Mouse (Mus musculus) retina, postnatal 7 days (tissue): Measurements from ENCODE around the gene Tmem218.

Experiments
- DNase-seq: peaks from one replicate; pipeline ENCODE4 v3.0.0-alpha.2; 2012; ENCODE audit warnings: low read depth, low spot score

Tmem218 gene

GRCm38 (mm10) chr9:37207929-37208411 is at the start of gene Tmem218:
Tmem218 (plus strand) TSS chr9:37208223.
- peak; percentile 98 for DNase-seq

DNA sequence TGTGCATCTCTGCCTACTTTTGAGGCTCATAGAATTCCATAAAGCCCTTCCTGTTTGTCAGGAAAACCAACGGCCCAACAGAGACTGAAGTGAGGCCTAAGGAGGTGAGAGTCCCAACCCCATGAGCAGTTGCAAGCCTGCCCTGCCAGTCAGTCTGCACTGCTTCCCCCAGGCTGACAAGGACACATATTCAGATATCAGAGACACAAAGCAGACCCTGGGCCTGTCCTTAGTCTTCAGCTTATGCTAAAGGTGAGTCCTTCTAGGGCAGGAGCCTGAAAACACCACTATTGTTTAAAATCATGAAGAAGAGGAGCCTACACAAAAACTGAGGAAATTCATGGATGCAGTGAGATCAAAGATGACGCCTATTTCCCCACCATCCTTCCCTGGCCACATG is 47.3 kb upstream of the Tmem218 start:
- DNase-seq: no peak

GRCm38 (mm10) chr9:37166899-37167298 is 41.1 kb upstream of the Tmem218 start:
- no peak for DNase-seq

DNA sequence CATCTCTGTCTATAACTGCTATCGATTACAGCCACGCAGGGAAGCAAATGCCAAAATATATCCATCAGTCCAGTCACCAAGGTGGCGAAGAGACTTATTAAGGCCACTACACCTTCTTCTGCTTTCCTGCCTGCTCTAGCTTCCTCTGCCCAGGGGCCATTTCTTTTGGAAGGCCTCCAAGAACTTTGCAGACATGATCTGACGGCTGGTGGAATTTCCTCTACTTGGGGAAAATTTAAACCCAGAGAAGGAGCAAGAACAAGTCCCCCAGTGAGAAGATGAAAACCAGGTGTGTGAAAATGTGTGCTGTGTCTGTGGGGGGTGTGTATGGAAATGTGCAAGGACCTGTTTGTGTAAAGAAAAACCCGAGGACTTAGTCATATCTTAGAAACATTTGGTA is 34.6 kb upstream of the Tmem218 start:
- DNase-seq: no peak

DNA sequence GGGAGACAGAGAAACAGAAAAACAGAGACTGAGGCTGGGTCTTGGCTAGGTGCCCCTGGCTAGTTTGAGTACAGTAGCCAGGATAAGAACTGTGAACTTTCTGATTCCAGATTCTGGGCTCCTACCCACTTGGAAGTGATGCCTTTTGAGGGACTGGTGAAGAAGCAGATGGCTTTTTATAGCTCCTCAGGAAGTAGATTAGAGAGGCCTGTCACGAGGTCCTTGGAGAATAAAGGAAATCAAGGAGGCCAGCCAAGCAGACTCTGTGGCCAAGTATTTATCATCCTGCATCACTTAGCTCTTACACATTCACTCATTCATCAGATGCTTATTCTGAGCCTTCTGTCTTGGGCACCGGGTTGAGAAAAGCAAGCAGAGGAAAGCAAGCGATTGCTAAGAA is 32.0 kb upstream of the Tmem218 start:
- no peak for DNase-seq

- DNase-seq: peak; percentile 36
Observed at GRCm38 (mm10) chr9:37177107-37177506, 30.9 kb upstream of the Tmem218 start.

DNA sequence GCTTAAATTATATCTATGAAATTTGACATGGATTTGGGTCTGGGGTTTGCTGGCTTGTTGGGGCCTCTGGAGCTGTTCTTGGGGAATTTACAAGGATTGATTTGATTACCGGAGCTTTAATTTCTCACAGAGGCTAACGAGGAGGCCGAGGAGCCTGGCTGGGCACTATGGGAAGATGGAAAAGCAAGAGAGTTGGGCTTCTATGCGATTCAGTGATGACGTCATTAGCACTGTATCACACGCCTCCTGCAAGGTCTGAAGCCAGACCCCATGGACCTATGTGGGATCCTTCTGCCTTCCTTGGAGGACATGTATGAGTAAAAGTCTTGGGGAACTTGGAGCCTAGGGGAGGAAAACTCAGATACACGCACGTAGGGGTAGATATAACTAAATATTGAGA is 30.5 kb upstream of the Tmem218 start:
- DNase-seq: no peak

DNA sequence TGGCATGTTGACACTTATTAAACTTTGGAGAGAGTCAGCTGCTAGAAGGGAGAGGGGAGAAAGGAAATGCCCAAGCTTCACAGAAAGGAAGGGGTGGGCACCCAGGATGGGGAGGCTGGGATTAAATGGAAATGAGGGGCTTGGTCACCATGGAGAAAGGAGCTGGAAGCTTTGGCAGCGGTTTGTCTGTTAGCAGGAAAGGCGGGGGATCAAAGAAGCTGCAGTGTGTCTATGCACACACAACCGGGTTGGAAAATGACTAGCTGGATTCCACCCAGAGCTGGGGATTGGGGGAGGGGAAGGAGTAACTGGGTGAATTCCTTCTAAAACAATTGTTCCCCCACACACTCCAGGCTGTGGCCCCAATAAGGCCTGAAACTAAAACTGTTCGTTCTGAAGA is 29.1 kb upstream of the Tmem218 start:
- DNase-seq: no peak

- DNase-seq: no peak
Observed at GRCm38 (mm10) chr9:37179596-37179995, 28.4 kb upstream of the Tmem218 start.

DNA sequence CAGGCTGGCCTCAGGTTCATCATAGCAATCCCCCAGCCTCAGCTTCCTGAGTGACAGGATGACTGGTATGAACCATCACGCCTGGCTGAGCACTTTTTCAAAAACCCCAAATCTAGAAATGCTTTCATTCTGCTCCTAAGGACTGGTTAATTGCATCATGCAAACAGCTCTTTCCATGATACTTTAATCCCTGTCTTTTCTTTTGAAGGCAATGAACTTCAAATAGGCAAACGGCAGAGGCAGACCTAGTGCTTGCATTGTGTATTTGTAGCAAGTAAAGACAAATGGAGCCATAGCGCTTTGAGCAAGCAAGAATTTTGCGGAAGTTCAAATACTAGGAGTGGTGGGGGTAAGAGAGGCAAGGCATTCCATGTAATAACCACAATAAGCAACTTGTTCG is 26.4 kb upstream of the Tmem218 start:
- no peak for DNase-seq

DNA sequence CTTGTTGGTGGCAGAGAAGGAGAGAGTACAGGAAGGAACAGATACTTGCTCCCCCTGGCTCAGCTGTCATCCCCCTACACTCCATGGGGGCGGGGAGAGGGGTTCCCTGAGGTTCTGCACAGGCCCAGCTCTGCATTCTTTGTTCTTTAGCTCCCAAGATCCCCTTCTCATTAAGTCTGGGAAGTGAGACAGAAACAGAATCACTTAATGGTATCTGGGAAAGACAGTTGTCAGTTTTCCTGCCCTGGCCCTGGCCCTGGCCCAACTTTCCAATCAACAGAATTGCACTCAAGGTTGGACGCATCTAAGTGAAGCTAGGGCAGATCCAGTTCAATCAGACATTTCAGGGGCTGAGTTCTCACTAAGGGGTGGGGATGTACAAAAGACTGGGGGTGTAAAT is 24.8 kb upstream of the Tmem218 start:
- DNase-seq: no peak

DNA sequence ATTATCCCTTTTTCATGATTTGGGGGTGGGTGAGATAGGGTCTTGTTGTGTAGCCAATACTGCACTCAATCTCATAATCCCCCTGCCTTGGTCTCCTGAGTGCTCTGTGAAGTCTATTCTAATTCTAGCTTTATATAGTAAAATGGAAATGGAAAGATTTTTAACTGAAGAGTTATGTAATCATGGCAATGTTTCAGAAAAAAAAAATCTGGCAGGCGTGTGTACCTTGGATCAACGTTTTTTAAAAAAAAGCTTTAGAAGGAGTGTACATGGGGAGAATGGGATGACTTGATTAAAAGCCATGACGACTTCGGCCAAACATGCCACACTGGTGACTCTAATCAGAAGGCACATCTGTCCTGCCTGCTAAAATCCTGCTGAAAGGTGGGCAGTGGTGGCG is 20.6 kb upstream of the Tmem218 start:
- no peak for DNase-seq

- no peak for DNase-seq
Observed at GRCm38 (mm10) chr9:37188024-37188423, 20.0 kb upstream of the Tmem218 start.

- DNase-seq: no peak
Observed at GRCm38 (mm10) chr9:37197067-37197466, 11.0 kb upstream of the Tmem218 start.

DNA sequence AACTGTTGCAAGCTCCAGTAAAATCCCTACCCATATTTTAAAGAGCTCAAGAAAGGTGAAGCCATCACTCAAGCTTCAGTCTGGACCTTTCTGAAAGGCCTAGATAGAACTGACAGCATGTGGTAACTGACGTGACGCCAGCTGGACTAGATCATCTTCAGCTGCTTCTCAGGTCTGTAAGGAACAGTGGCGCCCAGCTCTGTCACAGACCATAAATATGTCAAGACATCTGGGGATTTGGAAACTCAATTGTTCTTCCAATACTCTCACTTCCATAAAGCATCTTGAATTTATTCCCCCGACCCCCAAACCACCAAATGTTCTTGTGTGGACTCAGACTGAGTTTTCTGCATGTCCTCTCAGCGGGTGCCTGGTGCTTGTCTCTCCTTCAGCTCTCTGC is 7.6 kb upstream of the Tmem218 start:
- DNase-seq: no peak

GRCm38 (mm10) chr9:37203884-37204283 is 4.1 kb upstream of the Tmem218 start:
- no peak for DNase-seq

DNA sequence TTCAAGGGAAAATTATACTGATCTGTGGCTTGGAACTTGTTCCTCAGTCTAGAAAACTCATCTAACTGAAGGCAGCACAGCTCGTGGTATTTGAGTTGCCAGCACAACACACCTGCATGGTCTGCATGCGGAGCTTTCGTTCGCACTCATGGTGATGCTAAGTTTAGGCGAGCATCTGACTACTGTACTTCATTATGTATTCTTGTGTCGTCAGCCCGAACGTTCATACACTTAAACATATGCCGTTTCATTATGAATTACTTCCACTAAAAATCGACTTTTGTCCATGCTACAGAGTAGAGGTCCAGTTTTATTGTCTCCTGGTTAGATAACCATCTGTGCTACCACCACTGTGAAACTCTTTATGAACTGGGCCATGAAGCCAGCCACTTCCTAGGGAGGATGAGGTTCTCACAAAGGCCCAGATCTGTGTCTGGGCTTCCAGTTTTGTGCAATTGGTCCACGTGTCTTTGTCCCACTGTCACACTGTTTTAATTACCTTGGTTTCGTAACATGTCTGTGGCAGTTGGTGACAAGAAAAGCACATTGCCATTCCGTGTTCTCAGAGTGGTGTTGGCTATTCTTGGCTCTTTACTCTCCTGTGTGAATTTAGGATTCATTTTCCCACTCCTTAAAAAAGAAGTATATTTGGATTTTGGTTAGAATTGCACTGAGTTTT is 5.2 kb downstream of the Tmem218 start:
- DNase-seq: no peak

- DNase-seq: no peak
Observed at GRCm38 (mm10) chr9:37214327-37215060, 6.5 kb downstream of the Tmem218 start.

DNA sequence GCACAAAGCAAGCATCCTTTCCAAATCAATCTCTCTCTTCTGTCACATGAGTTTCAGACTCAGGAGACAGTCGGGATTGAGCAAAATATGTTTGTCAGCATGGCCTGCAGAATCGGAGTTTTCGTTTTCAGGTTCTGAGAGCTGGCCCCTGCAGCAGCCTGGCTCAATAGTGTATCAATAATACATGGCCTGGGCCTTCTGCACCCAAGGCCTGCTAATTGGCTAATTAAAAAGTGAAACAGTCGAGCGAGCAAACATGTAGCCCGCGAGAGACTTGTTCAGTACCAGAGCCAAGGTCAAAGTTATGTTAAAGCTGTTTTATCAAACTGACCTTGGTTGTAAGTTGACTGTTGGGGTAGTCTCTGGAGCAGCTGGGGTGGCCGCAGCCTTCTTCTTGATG is 12.7 kb downstream of the Tmem218 start:
- DNase-seq: no peak

- no peak for DNase-seq
Observed at GRCm38 (mm10) chr9:37225581-37225980, 17.6 kb downstream of the Tmem218 start.

DNA sequence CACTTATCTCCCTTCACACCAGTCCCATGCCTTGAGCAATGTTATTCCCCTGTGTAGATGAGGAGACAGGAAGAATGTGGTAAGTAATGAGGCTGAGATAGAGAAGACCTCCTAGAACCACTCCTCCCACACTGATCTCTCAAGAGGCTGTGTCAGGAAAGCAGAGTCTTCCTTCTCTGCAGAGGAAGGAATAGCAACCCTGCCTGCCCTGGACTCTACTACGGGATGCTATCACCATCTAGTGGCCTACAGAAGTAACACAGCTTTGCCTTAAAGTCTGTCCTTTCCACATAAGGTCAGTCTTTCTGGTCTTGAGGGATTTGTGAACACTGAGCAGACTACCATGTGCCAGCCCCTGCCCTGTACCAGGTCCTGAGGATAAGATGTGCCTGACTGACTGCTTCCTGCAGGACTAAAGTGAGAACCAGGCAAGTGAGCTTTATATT is 21.9 kb downstream of the Tmem218 start:
- DNase-seq: peak; percentile 54

DNA sequence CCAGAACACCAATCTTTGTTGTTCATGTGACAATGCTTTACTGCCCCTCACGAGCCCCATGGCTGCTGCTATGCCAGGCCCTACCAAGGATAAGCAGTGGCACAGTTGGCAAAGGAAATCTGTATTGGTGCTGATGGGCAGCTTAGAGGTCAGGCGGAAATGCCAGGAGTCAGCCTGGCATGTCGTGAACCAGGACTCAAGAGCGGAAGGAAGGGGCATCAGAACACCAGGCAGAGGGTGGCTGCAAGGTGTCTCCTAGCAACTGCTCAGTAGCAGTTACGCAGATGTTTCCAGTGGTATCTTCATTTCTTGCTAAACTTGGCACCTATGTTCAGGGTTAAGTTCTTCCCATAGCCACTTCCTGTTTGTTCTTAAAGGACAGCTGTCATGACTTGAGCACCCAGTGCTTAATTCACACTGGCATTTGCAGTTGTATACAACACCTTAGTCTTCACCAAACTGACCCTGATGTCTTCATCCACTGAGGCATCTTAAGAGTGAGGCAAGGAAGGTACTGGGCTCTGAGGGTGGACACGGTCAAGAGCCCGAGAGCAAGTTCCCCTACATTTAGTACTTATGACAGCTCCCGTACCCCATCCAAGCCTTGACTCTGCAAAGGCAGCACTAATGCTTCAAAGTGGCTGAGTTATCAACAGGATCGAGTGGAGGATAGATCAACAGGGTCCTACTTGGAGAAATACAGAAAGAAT is 22.6 kb downstream of the Tmem218 start:
- DNase-seq: no peak
